ENCODE assay signal across 8 mouse cellular contexts in the genomic region with DNA sequence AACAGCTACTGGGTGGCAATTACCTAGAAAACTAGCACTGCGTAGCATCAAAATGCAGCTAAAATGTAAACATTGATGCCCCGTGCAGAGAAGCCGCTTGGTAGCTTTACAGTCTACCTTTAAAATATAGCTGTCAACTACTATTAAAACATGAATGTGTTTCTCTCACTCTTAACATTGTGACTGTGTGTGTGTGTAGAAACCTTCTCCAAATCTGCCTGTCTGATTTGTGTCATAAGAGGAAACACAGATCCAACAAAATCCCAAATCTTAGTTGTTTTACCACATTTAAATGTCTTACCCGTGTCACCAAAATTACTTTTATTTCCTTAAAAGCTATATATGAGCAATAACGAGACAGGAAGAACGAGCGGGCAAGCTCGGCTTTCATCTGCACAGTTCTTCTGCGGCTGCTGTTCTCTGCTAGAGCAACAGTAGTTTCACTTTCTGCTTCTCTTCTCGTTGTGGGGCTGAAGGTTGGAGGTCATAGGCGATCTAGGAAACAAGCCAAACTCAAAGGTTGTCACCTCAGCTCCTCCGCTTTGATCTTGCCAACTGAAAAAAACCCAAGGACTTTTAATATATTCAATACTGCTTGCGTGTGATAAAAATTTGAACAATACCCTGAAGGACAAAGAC. TPM values are rescaled to one million over a fixed set of nuclear protein-coding genes. Genes with fewer than 3 reads are reported as not detected.
DNase-seq lines count a peak whose midpoint lies in the region; ATAC-seq and TF ChIP-seq lines count a peak whose summit lies in the region.

No protein-coding gene starts in this region.

- no peaks in the 10 kb centered on the region for H3K27me3 ChIP-seq in intestine, postnatal 0 days (replicated peaks; ENCODE audit: control insufficient read depth, insufficient read depth, low read length)
- no peaks in the 10 kb centered on the region for H3K27me3 ChIP-seq in lung, embryonic 14.5 days (ENCODE audit: insufficient read depth, low read length)

- 0 out of 2 replicates have a peak, but pooled peaks cover 2% of the 10 kb centered on the region for H3K4me1 ChIP-seq in intestine, postnatal 0 days (replicated peaks; ENCODE audit: control insufficient read depth, insufficient read depth, low read length)
- peaks cover 3% of the 10 kb centered on the region; the same call in 1 of the 2 replicates for H3K4me1 ChIP-seq in lung, embryonic 14.5 days (ENCODE audit: insufficient read depth)

- H3K9ac ChIP-seq in intestine, postnatal 0 days (ENCODE audit: low read depth, low read length): 0 out of 2 replicates have a peak overlapping the region, but pooled peaks have one; percentile 23
- no peak overlapping the region for H3K9ac ChIP-seq in lung, embryonic 14.5 days

- peak overlapping the region; percentile 61 for H3K4me2 ChIP-seq in intestine, postnatal 0 days (replicated peaks; ENCODE audit: low read depth)
- peak overlapping the region; percentile 23; the same call in 1 of the 2 replicates for H3K4me2 ChIP-seq in lung, embryonic 14.5 days

- peak; percentile 70 for DNase-seq in heart, adult 8-10 months (ENCODE audit: low spot score)
- DNase-seq in heart, postnatal 4 days: no peak
- DNase-seq in adrenal gland, postnatal 14 days: peak; percentile 77
- peak; percentile 51 for DNase-seq in lung, embryonic 14.5 days
- peak; percentile 41 to 47 for DNase-seq in spleen, adult 18-20 months
- DNase-seq in cerebellum, adult 9-11 months: no peak
- no peak for DNase-seq in layer of hippocampus, postnatal 10 days (ENCODE audit: low spot score in 2 of 2)

- peak overlapping the region; percentile 22; the same call in 1 of the 2 replicates for H3K27ac ChIP-seq in intestine, postnatal 0 days (ENCODE audit: low read depth, low read length)
- no peak overlapping the region for H3K27ac ChIP-seq in lung, embryonic 14.5 days (ENCODE audit: low read depth)

- no peaks in the 10 kb centered on the region for H3K9me3 ChIP-seq in intestine, postnatal 0 days (ENCODE audit: control insufficient read depth)
- no peaks in the 10 kb centered on the region for H3K9me3 ChIP-seq in lung, embryonic 14.5 days (ENCODE audit: low read depth, low read length)

- no peak for TF ChIP-seq CTCF in intestine, postnatal 0 days (IDR thresholded peaks at IDR 0.05; ENCODE audit: low read depth)
- no peak for TF ChIP-seq CTCF in lung, embryonic 14.5 days (IDR thresholded peaks at IDR 0.05; ENCODE audit: low read depth)

- H3K4me3 ChIP-seq in intestine, postnatal 0 days (ENCODE audit: low read depth, low read length): peak overlapping the region; percentile 29
- no peak overlapping the region for H3K4me3 ChIP-seq in lung, embryonic 14.5 days (ENCODE audit: low read depth, low read length)

- no peak for ATAC-seq in intestine, postnatal 0 days
- ATAC-seq in lung, embryonic 14.5 days (ENCODE audit: insufficient read depth): no peak

- 22% methylated on average over 13 of the region's 13 CpGs for WGBS in intestine, postnatal 0 days
- WGBS in lung, embryonic 14.5 days: 40% methylated on average over 13 of the region's 13 CpGs

- H3K36me3 ChIP-seq in intestine, postnatal 0 days (ENCODE audit: control insufficient read depth, insufficient read depth): no peaks in the 10 kb centered on the region
- H3K36me3 ChIP-seq in lung, embryonic 14.5 days (ENCODE audit: insufficient read depth): no peaks in the 10 kb centered on the region

RNA-seq across cellular contexts. Expression of gene Scml4, which starts 2.1 kb away (rescaled TPM):
- 1 to 10 TPM in 1 of 4 experiments, under 1 TPM in 3; 0.69 to 1.9 (median 0.80) TPM for total RNA-seq in heart, adult 8-10 months (2022)
- 1 to 10 TPM; 4.2 to 4.9 TPM for total RNA-seq in heart, postnatal 4 days (2021)
- 4.0 and 14.3 TPM in 2 replicates for total RNA-seq in adrenal gland, postnatal 14 days (2021)
- polyA plus RNA-seq in intestine, postnatal 0 days (2015; fragmentation: Nextera tagmentation; extraction: Ambion mirVana): 13.0 and 13.7 TPM in 2 replicates
- 0.30 and 0.35 TPM in 2 replicates for polyA plus RNA-seq in lung, embryonic 14.5 days (2014; fragmentation: Nextera tagmentation; extraction: Ambion mirVana)
- 1 to 10 TPM; 5.7 to 6.6 TPM for total RNA-seq in layer of hippocampus, postnatal 10 days (2021)

Comparison
In these comparisons a context has a peak if more than half of its experiments do, and no peak if none do; other contexts are left out.
1. DNase-seq: peak in heart, adult 8-10 months (single experiment), adrenal gland, postnatal 14 days (single experiment), lung, embryonic 14.5 days (single experiment) and spleen, adult 18-20 months (2 of 2); none in heart, postnatal 4 days (single experiment), cerebellum, adult 9-11 months (single experiment) and layer of hippocampus, postnatal 10 days (0 of 2).